Mouse (Mus musculus): ENCODE data around the gene Bicdl1. TPM values are rescaled to one million over a fixed set of nuclear protein-coding genes. Genes with fewer than 3 reads are reported as not detected.

Gene Bicdl1
- total and polyA plus RNA-seq, 2 experiments from 2014 or later: 6.9 to 9.0 TPM

- H3K9me3 ChIP-seq (replicated peaks; ENCODE audit: control insufficient read depth, low read length): no peaks in the 10 kb centered on the region
- H3K4me1 ChIP-seq (ENCODE audit: control insufficient read depth, insufficient read depth): no peaks in the 10 kb centered on the region
- no peak overlapping the region for H3K4me3 ChIP-seq (ENCODE audit: low read depth, low read length)
- DNase-seq (ENCODE audit: low spot score): no peak
- 78% methylated on average over 8 of the region's 8 CpGs for WGBS
- no peaks in the 10 kb centered on the region for H3K36me3 ChIP-seq (replicated peaks; ENCODE audit: control insufficient read depth, insufficient read depth, low read length)
- no peak for ATAC-seq (ENCODE audit: insufficient read depth, low read depth)
- H3K27ac ChIP-seq (ENCODE audit: low read depth): no peak overlapping the region
- no peaks in the 10 kb centered on the region for H3K27me3 ChIP-seq (ENCODE audit: control insufficient read depth, insufficient read depth, low read length)
- H3K9ac ChIP-seq (replicated peaks; ENCODE audit: low read depth, low read length): no peak overlapping the region
- no peak for TF ChIP-seq CTCF (IDR thresholded peaks at IDR 0.05; ENCODE audit: low read depth)
- no peak for TF ChIP-seq EP300 (IDR thresholded peaks at IDR 0.05; ENCODE audit: low read depth)
- H3K4me2 ChIP-seq (ENCODE audit: low read depth, low read length): no peak overlapping the region
Observed at GRCm38 (mm10) chr5:115766821-115767220, 35.4 kb upstream of the Bicdl1 start.

GRCm38 (mm10) chr5:115763981-115764380 is 32.6 kb upstream of the Bicdl1 start:
- Histone ChIP-seq H3K27ac (ENCODE audit: low read depth) (no peak overlapping the region), H3K4me2 (ENCODE audit: low read depth, low read length) (no peak overlapping the region), H3K27me3 (ENCODE audit: control insufficient read depth, insufficient read depth, low read length) (no peaks in the 10 kb centered on the region), H3K4me3 (ENCODE audit: low read depth, low read length) (no peak overlapping the region), H3K9me3 (replicated peaks; ENCODE audit: control insufficient read depth, low read length) (no peaks in the 10 kb centered on the region), H3K4me1 (ENCODE audit: control insufficient read depth, insufficient read depth) (no peaks in the 10 kb centered on the region), H3K36me3 (replicated peaks; ENCODE audit: control insufficient read depth, insufficient read depth, low read length) (no peaks in the 10 kb centered on the region), H3K9ac (replicated peaks; ENCODE audit: low read depth, low read length) (no peak overlapping the region)
- DNase-seq (ENCODE audit: low spot score) (no peak), ATAC-seq (ENCODE audit: insufficient read depth, low read depth) (no peak)
- no peak for TF ChIP-seq EP300 (IDR thresholded peaks at IDR 0.05; ENCODE audit: low read depth)
- no peak for TF ChIP-seq CTCF (IDR thresholded peaks at IDR 0.05; ENCODE audit: low read depth)
- 73% methylated on average over 2 of the region's 2 CpGs for WGBS

- Histone ChIP-seq H3K27me3 (ENCODE audit: control insufficient read depth, insufficient read depth, low read length) (no peaks in the 10 kb centered on the region), H3K4me1 (ENCODE audit: control insufficient read depth, insufficient read depth) (no peaks in the 10 kb centered on the region), H3K27ac (ENCODE audit: low read depth) (no peak overlapping the region), H3K4me3 (ENCODE audit: low read depth, low read length) (no peak overlapping the region), H3K4me2 (ENCODE audit: low read depth, low read length) (no peak overlapping the region), H3K9ac (replicated peaks; ENCODE audit: low read depth, low read length) (no peak overlapping the region), H3K36me3 (replicated peaks; ENCODE audit: control insufficient read depth, insufficient read depth, low read length) (no peaks in the 10 kb centered on the region), H3K9me3 (replicated peaks; ENCODE audit: control insufficient read depth, low read length) (no peaks in the 10 kb centered on the region)
- WGBS: 47% methylated on average over 11 of the region's 11 CpGs
- ATAC-seq (ENCODE audit: insufficient read depth, low read depth): no peak
- TF ChIP-seq EP300 (IDR thresholded peaks at IDR 0.05; ENCODE audit: low read depth): no peak
- no peak for TF ChIP-seq CTCF (IDR thresholded peaks at IDR 0.05; ENCODE audit: low read depth)
- DNase-seq (ENCODE audit: low spot score): no peak
Observed at GRCm38 (mm10) chr5:115760903-115761302, 29.5 kb upstream of the Bicdl1 start.

GRCm38 (mm10) chr5:115758431-115759180 is 27.2 kb upstream of the Bicdl1 start:
- no peak for TF ChIP-seq CTCF (IDR thresholded peaks at IDR 0.05; ENCODE audit: low read depth)
- TF ChIP-seq EP300 (IDR thresholded peaks at IDR 0.05; ENCODE audit: low read depth): no peak
- no peaks in the 10 kb centered on the region for H3K27me3 ChIP-seq (ENCODE audit: control insufficient read depth, insufficient read depth, low read length)
- no peaks in the 10 kb centered on the region for H3K9me3 ChIP-seq (replicated peaks; ENCODE audit: control insufficient read depth, low read length)
- H3K4me1 ChIP-seq (ENCODE audit: control insufficient read depth, insufficient read depth): no peaks in the 10 kb centered on the region
- WGBS: 37% methylated on average over 10 of the region's 10 CpGs
- no peaks in the 10 kb centered on the region for H3K36me3 ChIP-seq (replicated peaks; ENCODE audit: control insufficient read depth, insufficient read depth, low read length)
- H3K4me2 ChIP-seq (ENCODE audit: low read depth, low read length): no peak overlapping the region
- DNase-seq (ENCODE audit: low spot score) (no peak), ATAC-seq (ENCODE audit: insufficient read depth, low read depth) (no peak)
- no peak overlapping the region for H3K9ac ChIP-seq (replicated peaks; ENCODE audit: low read depth, low read length)
- no peak overlapping the region for H3K27ac ChIP-seq (ENCODE audit: low read depth)
- H3K4me3 ChIP-seq (ENCODE audit: low read depth, low read length): no peak overlapping the region

GRCm38 (mm10) chr5:115757516-115757915 is 26.1 kb upstream of the Bicdl1 start:
- ATAC-seq (ENCODE audit: insufficient read depth, low read depth): no peak

GRCm38 (mm10) chr5:115755501-115755900 is 24.1 kb upstream of the Bicdl1 start:
- TF ChIP-seq EP300 (IDR thresholded peaks at IDR 0.05; ENCODE audit: low read depth) (no peak), CTCF (IDR thresholded peaks at IDR 0.05; ENCODE audit: low read depth) (no peak)
- no peak for ATAC-seq (ENCODE audit: insufficient read depth, low read depth)
- Histone ChIP-seq H3K4me2 (ENCODE audit: low read depth, low read length) (no peak overlapping the region), H3K27ac (ENCODE audit: low read depth) (peak overlapping the region; percentile 55; the same call in 1 of the 2 replicates), H3K4me1 (ENCODE audit: control insufficient read depth, insufficient read depth) (no peaks in the 10 kb centered on the region), H3K36me3 (replicated peaks; ENCODE audit: control insufficient read depth, insufficient read depth, low read length) (no peaks in the 10 kb centered on the region), H3K9ac (replicated peaks; ENCODE audit: low read depth, low read length) (no peak overlapping the region), H3K27me3 (ENCODE audit: control insufficient read depth, insufficient read depth, low read length) (no peaks in the 10 kb centered on the region), H3K9me3 (replicated peaks; ENCODE audit: control insufficient read depth, low read length) (0 out of 2 replicates have a peak, but pooled peaks cover 3% of the 10 kb centered on the region), H3K4me3 (ENCODE audit: low read depth, low read length) (no peak overlapping the region)
- WGBS: 78% methylated on average over 5 of the region's 7 CpGs
- no peak for DNase-seq (ENCODE audit: low spot score)

More at GRCm38 (mm10) chr5:115757516-115757915, 26.1 kb upstream of the Bicdl1 start:
- Histone ChIP-seq H3K9ac (replicated peaks; ENCODE audit: low read depth, low read length) (no peak overlapping the region), H3K9me3 (replicated peaks; ENCODE audit: control insufficient read depth, low read length) (no peaks in the 10 kb centered on the region), H3K27me3 (ENCODE audit: control insufficient read depth, insufficient read depth, low read length) (no peaks in the 10 kb centered on the region), H3K4me2 (ENCODE audit: low read depth, low read length) (no peak overlapping the region), H3K36me3 (replicated peaks; ENCODE audit: control insufficient read depth, insufficient read depth, low read length) (no peaks in the 10 kb centered on the region), H3K27ac (ENCODE audit: low read depth) (no peak overlapping the region), H3K4me1 (ENCODE audit: control insufficient read depth, insufficient read depth) (no peaks in the 10 kb centered on the region), H3K4me3 (ENCODE audit: low read depth, low read length) (no peak overlapping the region)
- TF ChIP-seq CTCF (IDR thresholded peaks at IDR 0.05; ENCODE audit: low read depth): no peak
- no peak for TF ChIP-seq EP300 (IDR thresholded peaks at IDR 0.05; ENCODE audit: low read depth)
- WGBS: 80% methylated on average over 8 of the region's 8 CpGs
- no peak for DNase-seq (ENCODE audit: low spot score)

Measured in heart, postnatal 0 days (tissue).